Mouse (Mus musculus) heart, postnatal 10 days (tissue): ENCODE results near the gene Reps2. TPM values are rescaled to one million over a fixed set of nuclear protein-coding genes. Genes with fewer than 3 reads are reported as not detected.

Source experiments
- DNase-seq, 2 experiments: peaks; one replicate each; pipeline ENCODE4 v3.0.0; 2021
- intact Hi-C: fragments of 180-260 bp; cut with DNase I; formaldehyde crosslinking; loops from one replicate; pipeline ENCODE4 v1.15.1; 2025
- total RNA-seq, 2 experiments: library from RNA; stranded (reverse); gene quantifications; 2 replicates each; pipeline ENCODE4 v1.2.3; 2021

Reps2 gene
- total RNA-seq, 2 experiments from 2014 or later = 0.79 to 1.2 TPM

DNA sequence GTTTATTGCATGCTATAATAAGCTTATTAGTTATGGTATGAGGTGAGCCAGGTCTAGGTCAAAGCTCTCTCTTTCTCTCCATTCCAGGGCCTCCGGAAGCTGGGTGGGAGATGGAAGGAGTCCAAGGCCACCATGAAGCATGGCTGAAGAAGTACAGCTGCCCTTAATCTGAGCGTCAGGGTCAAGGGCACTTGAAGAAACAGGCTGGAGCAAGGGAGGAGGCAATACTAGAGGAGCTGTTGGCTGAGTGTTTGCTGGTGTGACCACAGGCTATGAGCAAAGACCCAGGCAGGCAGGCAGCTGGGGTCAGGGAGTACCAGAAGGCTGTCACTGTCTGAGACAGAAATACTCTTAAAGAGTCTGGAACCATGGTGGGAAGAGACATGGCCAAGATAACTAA, 280.2 kb downstream of the Reps2 start:
- no peak for DNase-seq
- intact Hi-C loops = no loop called here

Other genes with a start within 250 kb of the Reps2 start
- gene Rbbp7, start 116.8 kb upstream of the Reps2 start, total RNA-seq = 100 to 1,000 TPM; 208 to 210 TPM
- 10 to 100 TPM in 1 of 2 experiments, 1 to 10 TPM in 1; 8.9 to 10.1 TPM for gene Txlng, start 185.8 kb upstream of the Reps2 start, total RNA-seq
- 10 to 100 TPM; 38.6 to 41.8 TPM for gene Syap1, start 244.8 kb upstream of the Reps2 start, total RNA-seq